Mouse (Mus musculus) CD4-positive helper T cell, adult 2 months (primary cell): ENCODE results near the gene Sdhaf3.
A peak's percentile ranks its signal among the peaks of the same experiment; 100 is the strongest.
"Not testable (repeated sequence)": the region's sequence is repeated elsewhere in the genome, so short reads cannot be mapped to it uniquely, and the experiment has no call there.

Experiments
- DNase-seq: peaks from one replicate; pipeline ENCODE4 v3.0.0-alpha.2; 2012; ENCODE audit warnings: low read depth, missing footprints, low spot score

The Sdhaf3 gene

GRCm38 (mm10) chr6:6955764-6956561 lies at the start of gene Sdhaf3:
TSS of gene Sdhaf3 (plus strand) at chr6:6956004.
- peak; percentile 96 for DNase-seq

GRCm38 (mm10) chr6:6909586-6909985 lies 46.2 kb upstream of the Sdhaf3 start:
- no peak for DNase-seq

- DNase-seq, result no peak
Observed at GRCm38 (mm10) chr6:6914304-6914703, 41.5 kb upstream of the Sdhaf3 start.

GRCm38 (mm10) chr6:6914849-6915525 lies 40.8 kb upstream of the Sdhaf3 start:
- DNase-seq, result peak; percentile 14

- no peak for DNase-seq
Observed at GRCm38 (mm10) chr6:6915526-6915915, 40.3 kb upstream of the Sdhaf3 start.

- DNase-seq, result no peak
Observed at GRCm38 (mm10) chr6:6917334-6917733, 38.5 kb upstream of the Sdhaf3 start.

GRCm38 (mm10) chr6:6925264-6925663 lies 30.5 kb upstream of the Sdhaf3 start:
- DNase-seq, result no peak

GRCm38 (mm10) chr6:6930831-6931230 lies 25.0 kb upstream of the Sdhaf3 start:
- no peak for DNase-seq

- no peak for DNase-seq
Observed at GRCm38 (mm10) chr6:6931507-6931906, 24.3 kb upstream of the Sdhaf3 start.

GRCm38 (mm10) chr6:6940845-6941244 lies 15.0 kb upstream of the Sdhaf3 start:
- no peak for DNase-seq

- no peak for DNase-seq
Observed at GRCm38 (mm10) chr6:6942813-6943212, 13.0 kb upstream of the Sdhaf3 start.

- DNase-seq, result no peak
Observed at GRCm38 (mm10) chr6:6947650-6948049, 8.2 kb upstream of the Sdhaf3 start.

GRCm38 (mm10) chr6:6955395-6955763 lies 425 bp upstream of the Sdhaf3 start:
- no peak for DNase-seq

- DNase-seq, result not testable (repeated sequence)
Observed at GRCm38 (mm10) chr6:6959234-6959633, 3.4 kb downstream of the Sdhaf3 start.

- no peak for DNase-seq
Observed at GRCm38 (mm10) chr6:6997226-6997946, 41.6 kb downstream of the Sdhaf3 start.

GRCm38 (mm10) chr6:6997956-6998355 lies 42.2 kb downstream of the Sdhaf3 start:
- DNase-seq, result no peak

- no peak for DNase-seq
Observed at GRCm38 (mm10) chr6:6999015-6999414, 43.2 kb downstream of the Sdhaf3 start.

GRCm38 (mm10) chr6:7003085-7003484 lies 47.3 kb downstream of the Sdhaf3 start:
- no peak for DNase-seq

- no peak for DNase-seq
Observed at GRCm38 (mm10) chr6:7004005-7004404, 48.2 kb downstream of the Sdhaf3 start.

- DNase-seq, result no peak
Observed at GRCm38 (mm10) chr6:7038087-7038486, 82.3 kb downstream of the Sdhaf3 start.

GRCm38 (mm10) chr6:7038835-7039234 lies 83.0 kb downstream of the Sdhaf3 start:
- no peak for DNase-seq

- no peak for DNase-seq
Observed at GRCm38 (mm10) chr6:7041912-7042311, 86.1 kb downstream of the Sdhaf3 start.
